Mouse (Mus musculus) G1E (cell line): ENCODE results near the gene Vipas39.
"Not testable (repeated sequence)": the region's sequence is repeated elsewhere in the genome, so short reads cannot be mapped to it uniquely, and the experiment has no call there.

Experiments
- CTCF ChIP-seq: IDR thresholded peaks from 2 replicates; pipeline ENCODE4 v1.5.1; 2012; ENCODE audit warnings: low read depth, low read length, inconsistent platforms, mixed read lengths
- GATA1 ChIP-seq: IDR thresholded peaks from 2 replicates; pipeline ENCODE4 v1.6.1; 2012; ENCODE audit warnings: borderline replicate concordance, low read length, inconsistent platforms, mixed read lengths
- GATA2 ChIP-seq: IDR thresholded peaks from 2 replicates; pipeline ENCODE4 v1.6.1; 2012; ENCODE audit warnings: low read depth, low read length, inconsistent platforms, borderline replicate concordance
- POLR2AphosphoS5 ChIP-seq: IDR thresholded peaks from 2 replicates; pipeline ENCODE4 v1.6.1; 2012; ENCODE audit warnings: low read depth, low read length, inconsistent platforms; ENCODE audit not compliant: insufficient replicate concordance
- TAL1 ChIP-seq: conservative IDR thresholded peaks from 2 replicates; pipeline ENCODE4 v1.6.1; 2012; ENCODE audit warnings: low read depth, low read length, inconsistent platforms, mixed read lengths

- TF ChIP-seq GATA1, CTCF, TAL1, POLR2AphosphoS5, GATA2: not testable (repeated sequence)
Observed at GRCm38 (mm10) chr12:87277251-87277650, 11.2 kb upstream of the Vipas39 start.
